Mouse (Mus musculus): ENCODE measurements around the gene Polr3h.
"Not testable (repeated sequence)": the region's sequence is repeated elsewhere in the genome, so short reads cannot be mapped to it uniquely, and the experiment has no call there.

The Polr3h gene

GRCm38 (mm10) chr15:81917621-81918463, 8.2 kb downstream of the Polr3h start:
- peak in 1 of 2 experiments; percentile 61 for DNase-seq (ENCODE audit: low spot score in 2 of 2)

- no peak for DNase-seq (ENCODE audit: low spot score in 2 of 2)
These were observed 8.8 kb downstream of the Polr3h start for GRCm38 (mm10) chr15:81917201-81917600.

- no peak for DNase-seq (ENCODE audit: low spot score in 2 of 2)
These were observed 10.4 kb downstream of the Polr3h start for GRCm38 (mm10) chr15:81915663-81916062.

- DNase-seq (ENCODE audit: low spot score in 2 of 2) = no peak
These were observed 11.4 kb downstream of the Polr3h start for GRCm38 (mm10) chr15:81914668-81915067.

GRCm38 (mm10) chr15:81912498-81912897, 13.5 kb downstream of the Polr3h start:
- DNase-seq (ENCODE audit: low spot score in 2 of 2) = no peak

GRCm38 (mm10) chr15:81908767-81909166, 17.3 kb downstream of the Polr3h start:
- not testable (repeated sequence) for DNase-seq (ENCODE audit: low spot score in 2 of 2)

- no peak for DNase-seq (ENCODE audit: low spot score in 2 of 2)
These were observed 18.1 kb downstream of the Polr3h start for GRCm38 (mm10) chr15:81907953-81908352.

GRCm38 (mm10) chr15:81904939-81905338, 21.1 kb downstream of the Polr3h start:
- DNase-seq (ENCODE audit: low spot score in 2 of 2) = peak in 1 of 2 experiments; percentile 47

GRCm38 (mm10) chr15:81898751-81899150, 27.3 kb downstream of the Polr3h start:
- DNase-seq (ENCODE audit: low spot score in 2 of 2) = no peak

GRCm38 (mm10) chr15:81897607-81898285, 28.3 kb downstream of the Polr3h start:
- DNase-seq (ENCODE audit: low spot score in 2 of 2) = no peak

GRCm38 (mm10) chr15:81896407-81896806, 29.6 kb downstream of the Polr3h start:
- DNase-seq (ENCODE audit: low spot score in 2 of 2) = no peak

GRCm38 (mm10) chr15:81894002-81894401, 32.0 kb downstream of the Polr3h start:
- no peak for DNase-seq (ENCODE audit: low spot score in 2 of 2)

GRCm38 (mm10) chr15:81891822-81892580, 34.0 kb downstream of the Polr3h start:
- DNase-seq (ENCODE audit: low spot score in 2 of 2) = no peak

GRCm38 (mm10) chr15:81891140-81891802, 34.8 kb downstream of the Polr3h start:
- DNase-seq (ENCODE audit: low spot score in 2 of 2) = no peak

- DNase-seq (ENCODE audit: low spot score in 2 of 2) = no peak
These were observed 36.9 kb downstream of the Polr3h start for GRCm38 (mm10) chr15:81889175-81889574.

GRCm38 (mm10) chr15:81886795-81887550, 39.1 kb downstream of the Polr3h start:
- DNase-seq (ENCODE audit: low spot score in 2 of 2) = no peak

GRCm38 (mm10) chr15:81885418-81885934, 40.6 kb downstream of the Polr3h start:
- DNase-seq (ENCODE audit: low spot score in 2 of 2) = no peak

- DNase-seq (ENCODE audit: low spot score in 2 of 2) = no peak
These were observed 43.7 kb downstream of the Polr3h start for GRCm38 (mm10) chr15:81882348-81882747.

GRCm38 (mm10) chr15:81879531-81880401, 46.3 kb downstream of the Polr3h start:
- no peak for DNase-seq (ENCODE audit: low spot score in 2 of 2)
